Mouse (Mus musculus) NIH3T3 (cell line): ENCODE results near the gene Sla2.
"Not testable (repeated sequence)": the region's sequence is repeated elsewhere in the genome, so short reads cannot be mapped to it uniquely, and the experiment has no call there.

Experiments
- DNase-seq: peaks from one replicate; pipeline ENCODE4 v3.0.0-alpha.2; 2012; ENCODE audit warnings: low read depth

Gene Sla2

GRCm38 (mm10) chr2:156868994-156869393, 18.0 kb downstream of the Sla2 start:
- peak; percentile 19 for DNase-seq

- DNase-seq: peak; percentile 71
Measured at GRCm38 (mm10) chr2:156864481-156864880, 22.5 kb downstream of the Sla2 start.

GRCm38 (mm10) chr2:156863487-156864160, 23.4 kb downstream of the Sla2 start:
- peak; percentile 82 for DNase-seq

- DNase-seq: peak; percentile 98
Measured at GRCm38 (mm10) chr2:156862772-156863486, 24.1 kb downstream of the Sla2 start, which contains the start of gene Rab5if. TSS of gene Rab5if (plus strand) at chr2:156863128.

- DNase-seq: peak; percentile 67
Measured at GRCm38 (mm10) chr2:156862041-156862717, 24.8 kb downstream of the Sla2 start.

- no peak for DNase-seq
Measured at GRCm38 (mm10) chr2:156858671-156859070, 28.3 kb downstream of the Sla2 start.

GRCm38 (mm10) chr2:156857835-156858234, 29.2 kb downstream of the Sla2 start, which contains the start of gene 4930518I15Rik:
TSS of gene 4930518I15Rik (minus strand) at chr2:156857946.
- DNase-seq: no peak

GRCm38 (mm10) chr2:156857385-156857791, 29.6 kb downstream of the Sla2 start:
- DNase-seq: no peak

GRCm38 (mm10) chr2:156856311-156856710, 30.7 kb downstream of the Sla2 start:
- DNase-seq: no peak

GRCm38 (mm10) chr2:156853999-156854771, 32.8 kb downstream of the Sla2 start:
- DNase-seq: peak; percentile 67

GRCm38 (mm10) chr2:156853584-156853983, 33.4 kb downstream of the Sla2 start:
- not testable (repeated sequence) for DNase-seq

GRCm38 (mm10) chr2:156850505-156850904, 36.5 kb downstream of the Sla2 start:
- no peak for DNase-seq

GRCm38 (mm10) chr2:156848526-156849182, 38.3 kb downstream of the Sla2 start:
- no peak for DNase-seq

- DNase-seq: peak; percentile 51
Measured at GRCm38 (mm10) chr2:156847653-156848052, 39.3 kb downstream of the Sla2 start.

GRCm38 (mm10) chr2:156844715-156845114, 42.3 kb downstream of the Sla2 start:
- no peak for DNase-seq

- DNase-seq: no peak
Measured at GRCm38 (mm10) chr2:156843331-156843730, 43.7 kb downstream of the Sla2 start.

GRCm38 (mm10) chr2:156842711-156843110, 44.3 kb downstream of the Sla2 start:
- DNase-seq: no peak

GRCm38 (mm10) chr2:156841841-156842706, 44.9 kb downstream of the Sla2 start:
- peak; percentile 76 for DNase-seq

GRCm38 (mm10) chr2:156841028-156841840, 45.8 kb downstream of the Sla2 start:
- peak; percentile 78 for DNase-seq
